Mouse (Mus musculus): Measurements from ENCODE around the gene Rab3d. TPM values are rescaled to one million over a fixed set of nuclear protein-coding genes. Genes with fewer than 3 reads are reported as not detected.

Gene Rab3d
- 10 to 100 TPM; 28.5 to 58.8 TPM for total RNA-seq (2021)
- long read RNA-seq, experiment 1, transcript Rab3d-201 (5 exons, 3,835 nt): major isoform, 53 of 86 reads
- long read RNA-seq, experiment 1, partial matches to known transcripts: 2 of 86 reads
- long read RNA-seq, experiment 1, other reads (novel, unspliced or antisense): 29 of 86 reads
- long read RNA-seq, experiment 2, transcript Rab3d-201 (5 exons, 3,835 nt): major isoform, 20 of 28 reads
- long read RNA-seq, experiment 2, partial matches to known transcripts: 1 of 28 reads
- long read RNA-seq, experiment 2, other reads (novel, unspliced or antisense): 7 of 28 reads

DNA sequence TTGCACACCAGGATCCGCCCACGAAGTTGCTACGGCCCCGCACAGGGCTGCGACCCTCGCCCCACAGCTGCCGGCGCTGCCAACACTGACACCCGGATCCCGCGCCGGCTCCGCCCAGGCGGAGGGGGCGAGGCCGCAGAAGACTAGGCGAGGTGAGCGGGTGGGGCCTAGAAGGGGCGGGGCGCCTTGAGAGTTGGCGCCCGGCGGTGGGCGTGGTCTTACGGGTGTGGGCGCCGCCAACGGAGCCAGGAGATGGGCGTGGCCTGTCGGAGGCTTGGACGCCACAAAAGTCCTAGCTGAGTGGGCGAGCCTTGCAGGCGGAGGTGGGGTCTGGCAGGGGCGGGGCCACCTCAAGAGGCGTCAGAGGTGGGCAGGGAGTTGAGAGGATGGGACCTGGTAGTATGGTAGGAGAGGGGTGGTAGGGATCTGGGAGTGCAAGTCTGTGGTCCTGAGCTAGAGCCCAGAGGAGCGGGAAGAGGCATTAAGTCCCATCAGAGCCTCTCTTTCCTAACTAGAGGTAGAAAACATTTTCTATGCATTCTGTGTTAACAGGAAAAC lies at the start of gene Rab3d:
Gene Rab3d (minus strand): TSS at position 158 of the 558 bp plus-strand sequence.
- peak; percentile 97 to 98 for DNase-seq

DNA sequence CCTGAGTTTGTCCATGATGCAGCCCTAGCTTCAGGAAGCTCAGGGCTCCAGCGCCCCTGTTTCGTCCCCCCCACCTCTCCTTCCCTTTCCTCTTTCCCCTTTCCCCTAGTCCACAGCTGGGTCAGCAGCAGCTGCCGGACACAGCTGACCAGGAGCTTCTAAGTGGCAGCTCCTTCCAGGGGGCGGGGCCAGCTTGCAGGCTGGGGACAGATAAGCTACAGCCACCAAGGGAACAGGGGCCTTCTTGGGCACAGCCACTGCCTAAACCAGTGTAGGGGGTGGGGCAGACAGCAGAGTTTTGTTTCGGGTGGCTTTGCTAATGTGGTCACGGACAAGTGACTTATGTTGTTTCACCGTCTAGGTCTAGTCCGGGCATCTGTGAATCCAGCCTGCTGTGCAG lies 45.4 kb upstream of the Rab3d start, which contains the start of gene Epor:
Gene Epor (minus strand): TSS at position 90 of the 400 bp plus-strand sequence.
- DNase-seq: peak; percentile 37 to 73

DNA sequence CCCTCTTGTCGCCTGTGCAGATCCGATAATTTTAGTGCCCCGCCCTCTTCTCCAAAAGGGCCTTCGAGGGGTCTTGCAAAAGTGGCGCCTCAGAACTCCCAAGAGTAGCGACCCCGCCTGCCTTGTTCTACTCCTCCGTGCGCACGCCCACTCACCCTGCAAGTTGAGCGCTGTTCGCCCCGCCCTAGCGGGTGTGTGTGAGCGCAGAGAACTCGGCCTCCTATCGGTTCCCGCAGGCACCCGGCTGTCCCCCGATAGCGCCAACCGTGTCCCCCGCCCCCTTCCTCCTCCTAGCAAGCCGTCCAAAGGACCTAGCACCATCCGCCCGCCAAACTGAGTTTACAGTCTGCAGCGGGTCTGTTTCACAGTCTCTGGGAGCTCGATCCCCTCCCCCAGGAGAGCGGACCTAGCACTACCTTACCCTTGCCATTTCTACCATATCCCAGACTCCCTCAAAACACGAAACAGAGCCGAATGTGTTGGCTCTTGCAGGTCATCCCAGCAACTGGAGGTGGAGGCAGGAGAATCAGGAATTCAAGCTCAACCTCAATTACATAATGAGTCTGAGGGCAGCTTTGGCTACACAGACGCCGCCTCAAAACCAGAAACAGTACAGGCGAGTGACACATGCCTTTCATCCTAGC lies 44.5 kb upstream of the Rab3d start:
- DNase-seq: peak; percentile 66 to 72

DNA sequence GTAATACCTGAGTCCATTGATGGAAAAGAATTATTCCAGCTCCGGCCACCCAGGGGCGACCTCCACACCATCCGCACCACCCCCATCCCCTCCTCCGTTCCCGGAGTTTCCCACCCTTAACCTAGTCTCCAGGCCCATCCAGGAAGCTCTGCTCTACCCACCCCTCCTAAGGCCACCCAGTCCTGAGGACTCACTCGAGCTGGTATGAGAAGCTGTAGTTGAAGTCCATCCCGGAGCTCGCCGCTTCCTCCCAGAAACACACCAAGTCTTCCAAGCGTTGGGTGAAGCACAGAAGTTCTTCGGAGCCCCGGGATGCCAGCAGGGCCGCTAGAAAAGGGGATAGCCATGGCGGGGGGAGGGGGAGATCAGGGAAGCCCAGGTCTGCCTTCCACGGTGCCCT lies 44.0 kb upstream of the Rab3d start:
- no peak for DNase-seq

DNA sequence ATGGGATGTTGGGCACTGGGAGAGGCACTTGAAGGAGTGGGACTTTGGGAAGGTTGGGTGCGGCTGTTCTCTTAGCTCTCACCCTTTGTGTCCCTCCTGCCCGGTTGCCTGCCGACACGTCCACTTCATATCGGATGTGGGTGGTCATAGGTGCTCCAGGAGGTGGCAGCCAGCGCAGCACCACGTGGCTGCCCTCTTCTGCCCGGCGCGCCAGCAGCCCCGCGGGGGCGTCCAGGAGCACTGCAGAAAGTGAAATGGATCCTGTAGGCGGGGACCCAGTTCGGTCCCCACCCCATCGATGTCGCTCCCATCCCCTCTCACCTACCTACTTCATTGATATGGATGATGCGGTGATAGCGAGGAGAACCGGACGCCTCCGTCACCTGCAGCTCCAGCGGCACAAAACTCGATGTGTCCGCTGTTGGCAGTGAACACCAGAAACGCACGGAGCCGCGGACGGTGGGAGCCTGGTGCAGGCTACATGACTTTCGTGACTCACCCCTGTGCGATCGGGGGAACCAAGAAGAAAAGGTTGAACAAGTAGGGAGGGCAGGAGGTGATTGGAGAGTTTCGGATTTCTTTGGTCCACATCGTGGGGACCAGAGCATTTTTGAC lies 43.5 kb upstream of the Rab3d start:
- peak in 1 of 2 experiments; percentile 33 for DNase-seq

DNA sequence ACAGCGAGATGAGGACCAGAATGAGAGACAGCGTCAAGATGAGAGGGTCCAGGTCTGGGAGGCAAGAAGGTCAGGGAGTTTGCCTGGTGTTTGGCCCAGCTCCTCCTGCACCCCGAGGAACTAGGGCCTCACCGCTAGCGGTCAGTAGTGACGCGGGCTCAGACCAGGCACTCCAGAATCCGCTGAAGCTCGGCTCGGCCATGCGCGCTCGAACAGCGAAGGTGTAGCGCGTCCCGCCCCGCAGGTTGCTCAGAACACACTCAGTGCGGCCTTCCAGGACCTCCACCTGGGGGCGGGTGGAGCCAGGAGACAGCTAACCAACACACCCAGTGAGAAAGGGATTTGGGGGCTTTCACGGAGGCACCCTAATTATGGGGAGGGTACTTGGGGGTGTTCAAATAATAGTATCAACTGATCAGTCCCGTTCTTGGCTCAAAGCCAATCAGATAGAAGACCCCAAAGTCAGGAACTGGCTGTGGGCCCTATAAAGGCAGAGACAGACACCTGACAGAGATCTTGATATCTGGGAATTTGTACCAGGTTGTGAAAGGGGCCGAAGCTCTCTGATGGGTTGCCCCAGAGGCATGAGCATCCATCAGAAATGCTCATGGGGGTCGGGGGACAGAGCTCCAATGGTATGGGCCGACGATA lies 42.7 kb upstream of the Rab3d start:
- DNase-seq: peak; percentile 34 to 42

DNA sequence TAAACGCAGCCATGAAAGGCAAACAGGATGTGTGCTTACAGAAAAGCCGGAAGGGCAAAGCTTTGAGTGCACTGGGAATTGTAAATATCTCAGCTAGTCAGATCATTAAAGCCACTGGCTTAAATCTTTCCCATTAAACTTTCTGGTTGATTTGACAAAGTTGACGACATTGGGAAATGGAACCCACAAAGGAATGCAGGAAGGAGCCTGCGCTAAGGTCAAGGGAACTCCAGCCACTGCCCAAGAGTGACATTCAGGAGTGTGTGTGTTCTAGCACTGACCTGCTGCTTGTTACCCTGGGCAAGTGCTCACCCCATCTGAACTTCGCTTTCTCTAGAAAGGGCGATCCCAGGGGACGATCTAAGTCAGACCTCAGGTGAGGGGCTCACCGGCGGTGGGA lies 42.1 kb upstream of the Rab3d start:
- DNase-seq: no peak

DNA sequence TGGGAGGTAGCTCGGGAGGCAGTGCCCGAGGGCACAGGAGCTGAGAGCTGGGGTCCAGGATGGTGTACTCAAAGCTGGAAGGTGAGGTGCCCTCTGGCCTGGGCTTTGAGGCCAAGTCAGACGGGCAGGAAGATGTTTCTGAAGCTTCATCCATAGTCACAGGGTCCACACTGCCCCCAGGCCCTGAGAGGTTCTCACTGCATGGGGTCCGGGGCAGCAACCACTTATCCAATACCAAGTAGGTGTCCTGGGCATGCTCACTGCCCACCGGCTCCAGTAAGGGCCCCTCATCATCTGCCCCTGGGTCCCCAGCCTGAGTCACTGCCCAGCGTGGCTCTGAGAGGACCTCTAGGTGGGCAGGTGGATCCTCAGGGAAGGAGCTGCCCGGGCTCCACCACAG lies 41.3 kb upstream of the Rab3d start:
- no peak for DNase-seq

DNA sequence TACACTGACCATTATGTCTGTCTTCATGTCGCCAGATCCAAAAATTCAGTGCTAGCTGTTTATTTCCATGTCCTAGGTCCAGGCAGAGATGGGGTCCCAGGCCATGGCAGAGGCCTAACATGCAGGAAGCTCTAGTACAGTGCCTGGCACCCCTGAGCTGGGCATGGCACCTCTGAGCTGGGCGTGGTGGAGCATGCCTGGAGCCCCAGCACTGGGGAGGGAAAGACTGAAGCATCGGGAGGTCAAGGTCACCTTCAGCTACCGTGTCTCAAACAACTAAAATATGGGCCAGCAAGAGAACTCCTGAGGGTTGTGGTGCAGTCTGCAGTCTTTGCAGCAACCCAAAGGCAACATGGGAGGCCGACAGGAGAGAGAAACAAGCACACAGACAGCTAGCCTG lies 40.4 kb upstream of the Rab3d start:
- no peak for DNase-seq

DNA sequence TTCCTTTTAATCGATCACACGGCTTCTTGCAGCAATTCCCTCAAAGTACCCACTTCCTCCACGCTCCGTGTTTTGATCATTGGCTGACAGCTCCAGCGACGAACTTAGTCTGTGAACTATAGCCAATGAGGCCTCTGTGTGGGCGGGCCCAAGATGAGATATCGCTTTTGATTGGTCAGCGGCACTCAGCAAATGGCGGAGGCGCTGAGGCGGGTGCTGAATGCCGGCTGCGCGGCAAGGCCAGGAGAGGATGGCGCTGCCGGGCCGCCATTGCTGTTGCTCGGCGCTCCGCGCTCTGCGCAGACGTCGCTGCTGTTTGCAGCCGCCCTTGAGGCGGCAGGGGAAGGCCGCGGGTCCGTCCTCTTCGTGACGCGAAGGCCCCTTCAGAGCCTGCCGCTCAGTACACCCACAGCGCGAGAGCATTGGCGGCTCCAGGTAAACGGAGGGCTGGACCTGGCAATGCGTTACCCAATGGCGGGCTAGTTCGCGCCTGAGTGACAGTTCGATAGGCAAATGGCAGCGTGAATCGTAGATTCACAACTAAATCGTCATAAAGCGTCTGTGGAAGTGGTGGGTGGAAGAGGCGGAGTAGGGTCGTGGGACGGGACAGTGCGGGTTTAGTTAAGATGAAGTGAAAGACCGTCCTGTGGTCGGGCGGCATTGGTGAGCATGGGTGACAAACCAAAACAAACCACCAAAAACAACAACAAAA lies 37.7 kb upstream of the Rab3d start, which contains the start of gene Swsap1:
Gene Swsap1 (plus strand): TSS at position 186 of the 712 bp plus-strand sequence.
- DNase-seq: peak; percentile 96 to 97

DNA sequence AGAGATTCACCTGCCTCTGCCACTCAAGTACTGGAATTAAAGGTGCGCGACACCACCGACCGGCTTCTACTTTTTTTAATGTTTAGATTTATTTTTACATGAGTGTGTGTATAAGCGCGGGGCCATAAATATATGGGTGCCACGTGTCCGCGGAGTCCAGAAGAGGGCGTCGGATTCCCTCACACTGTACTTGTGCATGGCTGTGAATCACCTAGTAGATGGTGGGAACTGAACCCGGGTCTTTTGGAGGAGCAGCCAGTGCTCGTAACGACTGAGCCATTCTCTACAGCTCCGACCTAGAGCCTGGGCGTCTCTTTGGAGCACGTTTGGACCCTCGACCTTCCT lies 37.2 kb upstream of the Rab3d start:
- no peak for DNase-seq

DNA sequence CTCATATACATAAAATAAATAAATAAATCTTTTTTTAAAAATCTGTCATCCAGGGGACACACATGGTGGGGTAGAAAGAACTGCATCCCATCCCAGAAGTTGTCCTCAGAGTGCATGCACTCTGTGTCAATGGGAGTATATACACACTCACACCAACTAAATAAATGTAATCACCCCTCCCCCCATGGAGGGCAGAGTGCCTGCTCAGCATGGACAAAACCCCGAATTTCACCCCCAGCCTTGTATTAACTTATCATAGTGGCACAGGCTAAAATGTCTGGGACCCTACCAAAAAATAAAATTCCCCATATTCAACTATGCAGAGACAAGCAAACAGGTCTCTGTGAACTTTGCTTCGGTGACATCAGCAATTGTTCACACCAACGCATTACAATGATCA lies 36.6 kb upstream of the Rab3d start:
- DNase-seq: no peak

DNA sequence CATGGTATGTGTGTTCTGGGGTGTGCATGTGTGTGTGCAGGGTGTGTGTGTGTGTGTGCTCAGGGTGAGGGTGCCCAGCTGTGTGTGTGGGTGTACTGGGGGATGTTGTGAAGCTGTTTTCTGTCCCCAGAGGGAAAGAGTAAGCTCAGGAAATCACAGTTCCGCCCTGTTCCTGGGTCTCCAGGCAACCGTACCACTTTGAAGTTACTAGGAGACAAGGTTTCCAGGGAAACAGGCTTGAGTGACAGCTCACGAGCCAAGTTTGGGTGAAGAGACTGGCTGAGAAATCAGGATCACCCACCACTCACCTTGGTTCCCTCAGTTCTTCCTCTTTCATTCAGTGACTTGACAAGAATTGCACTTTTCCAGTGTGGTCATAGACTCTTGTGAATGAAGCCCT lies 35.6 kb upstream of the Rab3d start:
- no peak for DNase-seq

DNA sequence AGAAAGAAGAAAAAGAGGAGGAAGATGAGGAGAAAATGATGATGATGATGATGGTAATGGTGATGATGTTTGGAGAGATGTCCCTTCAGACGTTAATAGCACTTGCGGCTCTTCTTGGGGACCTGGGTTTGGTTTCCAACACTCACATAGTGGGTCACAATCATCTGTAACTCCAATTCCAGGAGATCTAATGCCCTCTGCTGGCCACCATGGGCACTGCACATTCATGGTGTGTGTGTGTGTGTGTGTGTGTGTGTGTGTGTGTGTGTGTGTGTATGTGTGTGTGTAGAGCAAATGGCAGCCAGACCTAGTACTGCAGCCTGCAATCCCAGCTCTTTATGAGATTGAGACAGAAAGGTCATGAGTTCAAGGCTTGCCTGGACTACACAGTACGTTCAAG lies 34.0 kb upstream of the Rab3d start:
- DNase-seq: no peak

DNA sequence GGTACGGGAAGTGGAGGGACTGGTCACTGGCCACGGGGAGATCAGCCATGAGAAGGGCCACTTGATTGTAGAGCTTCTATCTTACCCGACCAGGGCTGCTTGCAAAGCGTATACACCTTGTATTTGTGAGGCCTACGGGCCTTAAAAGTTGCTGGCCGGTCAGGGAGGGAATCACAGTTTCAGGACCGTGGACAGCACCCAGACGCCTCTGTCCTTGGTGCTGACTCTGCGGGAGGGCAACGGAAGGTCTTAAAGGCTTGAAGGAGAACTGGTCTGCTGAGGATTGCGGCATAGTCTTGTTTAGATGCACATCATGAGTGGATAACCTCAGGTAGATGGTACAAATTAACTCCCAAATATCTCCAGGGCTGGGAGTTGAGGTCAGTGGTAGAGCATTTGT lies 32.3 kb upstream of the Rab3d start:
- DNase-seq: peak; percentile 75 to 76

DNA sequence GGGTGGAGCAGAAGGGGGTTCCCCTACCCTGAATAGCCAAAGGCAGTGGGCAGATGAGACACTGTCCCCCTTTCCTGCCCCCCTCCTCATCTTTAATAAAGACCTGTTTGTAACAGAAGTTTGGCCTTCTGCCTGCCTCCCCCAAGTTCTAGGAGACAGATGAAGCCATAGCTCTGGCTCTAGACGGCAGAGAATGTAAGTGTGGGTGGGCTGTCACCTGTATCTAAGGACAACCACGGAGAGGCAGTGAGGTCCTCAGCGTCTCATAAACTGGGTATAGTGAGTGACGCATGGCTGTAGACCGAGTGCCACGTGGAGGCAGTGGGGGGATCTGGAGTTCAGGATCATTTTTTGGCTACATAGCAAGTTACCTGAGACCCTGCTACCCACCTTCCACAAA lies 30.8 kb upstream of the Rab3d start:
- no peak for DNase-seq

DNA sequence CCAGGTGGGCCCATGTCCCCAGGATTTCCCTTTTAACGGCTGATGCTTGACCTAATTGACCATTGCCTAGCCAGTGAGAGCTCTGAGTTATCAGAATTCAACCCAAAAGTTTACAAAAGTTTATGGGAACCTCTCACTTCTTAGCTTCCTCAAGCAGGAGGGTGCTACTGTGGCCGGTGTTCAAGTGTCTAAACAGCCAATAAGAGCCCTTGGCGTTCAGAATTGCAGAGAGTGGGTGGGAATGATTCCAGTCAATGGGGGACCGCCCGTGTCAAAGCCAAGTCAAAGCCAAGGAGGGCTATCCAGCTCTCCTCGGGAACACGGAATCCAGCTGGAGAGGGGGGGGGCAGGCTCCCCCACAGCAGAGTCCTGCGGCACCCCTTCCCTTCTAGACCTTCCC lies 30.2 kb upstream of the Rab3d start:
- DNase-seq: no peak

DNA sequence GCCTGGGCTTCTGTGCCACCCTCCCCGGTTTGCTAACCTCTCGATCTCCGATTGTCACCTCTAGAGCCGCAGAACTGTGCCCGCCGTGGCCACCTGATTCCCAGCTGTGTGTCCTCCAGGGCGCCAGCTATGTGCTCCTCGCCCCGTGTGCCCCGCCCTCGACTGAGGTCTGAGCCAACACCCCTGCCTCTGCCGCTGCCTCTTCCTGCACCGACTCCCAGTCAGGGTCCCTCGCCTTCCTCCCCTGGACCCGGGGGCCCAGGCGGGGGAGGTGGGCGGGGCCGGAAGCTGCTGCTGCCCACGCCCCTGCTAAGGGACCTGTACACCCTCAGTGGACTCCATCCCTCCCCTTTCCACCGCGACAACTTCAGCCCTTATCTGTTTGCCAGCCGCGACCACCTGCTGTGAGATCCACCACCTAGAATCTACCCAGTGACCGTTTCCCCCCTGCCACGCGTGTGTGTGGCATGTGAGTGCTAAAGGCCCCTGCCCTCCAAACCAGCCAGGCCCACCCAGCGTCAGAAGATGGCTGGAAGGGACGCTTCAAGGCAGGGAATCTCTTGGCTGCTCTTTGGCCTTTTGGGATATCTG lies 29.6 kb upstream of the Rab3d start:
- DNase-seq: no peak

DNA sequence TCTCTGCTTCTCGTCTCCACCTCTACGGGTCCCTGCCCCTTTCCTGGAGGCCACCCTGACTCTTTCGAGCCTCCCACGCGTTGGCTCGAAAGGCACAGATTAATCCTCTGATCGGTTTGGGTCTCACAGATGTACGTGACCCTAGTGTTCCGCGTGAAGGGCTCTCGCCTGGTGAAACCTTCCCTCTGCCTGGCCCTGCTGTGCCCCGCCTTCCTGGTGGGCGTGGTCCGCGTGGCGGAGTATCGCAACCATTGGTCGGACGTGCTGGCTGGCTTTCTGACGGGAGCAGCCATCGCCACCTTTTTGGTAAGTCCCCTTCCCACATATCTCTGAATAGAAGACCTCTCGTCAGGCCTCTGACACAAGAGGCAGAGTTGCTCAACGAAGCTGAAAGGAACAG lies 26.3 kb upstream of the Rab3d start:
- peak in 1 of 2 experiments; percentile 57 for DNase-seq

DNA sequence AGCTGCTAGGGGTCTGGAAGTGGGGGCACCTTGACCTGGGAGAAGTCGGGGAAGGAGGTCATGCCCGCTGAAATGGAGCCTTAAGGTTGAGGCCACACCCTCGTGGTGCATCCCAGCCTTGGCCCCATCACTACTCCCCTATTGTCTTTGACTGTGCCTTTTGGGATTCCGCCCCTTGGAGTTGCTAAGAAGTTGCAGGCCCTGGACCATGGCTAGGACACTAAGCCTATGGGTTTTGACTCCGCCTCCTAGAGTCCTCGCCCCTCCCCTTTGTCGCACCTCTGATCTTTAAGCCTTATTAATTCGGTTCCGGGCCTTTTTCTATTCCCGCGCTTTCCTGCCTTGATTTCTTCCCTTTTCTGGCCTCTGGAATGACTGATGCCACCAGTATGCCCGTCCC lies 25.6 kb upstream of the Rab3d start:
- no peak for DNase-seq

DNA sequence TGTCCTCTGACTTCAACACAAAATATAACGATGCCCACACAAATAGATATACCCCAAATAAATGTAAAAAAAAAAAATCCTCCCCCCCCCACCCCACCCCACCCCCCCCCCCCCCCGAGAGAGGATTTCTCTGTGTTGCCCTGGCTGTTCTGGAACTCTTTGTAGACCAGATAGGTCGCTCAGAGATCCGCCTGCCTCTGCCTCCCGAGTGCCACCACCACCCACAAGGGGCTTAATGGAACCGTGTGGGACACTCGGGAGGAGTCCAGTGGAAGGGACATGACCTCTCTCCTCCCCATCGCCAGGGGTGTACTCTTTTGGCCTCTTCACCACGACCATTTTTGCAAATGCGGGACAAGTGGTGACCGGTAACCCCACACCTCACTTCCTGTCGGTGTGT lies 25.1 kb upstream of the Rab3d start:
- no peak for DNase-seq

Data from adrenal gland, postnatal 36 days (tissue).